Mouse (Mus musculus): ENCODE measurements around the gene Ccdc47. TPM values are rescaled to one million over a fixed set of nuclear protein-coding genes. Genes with fewer than 3 reads are reported as not detected.

Ccdc47 gene
- polyA plus RNA-seq, 1 experiment from 2014 or later: 91.5 TPM

- Histone ChIP-seq H3K9ac (peak overlapping the region; percentile 52), H3K36me3 (peaks cover 6% of the 10 kb centered on the region; the same call in 1 of the 2 replicates), H3K4me3 (replicated peaks) (peak overlapping the region; percentile 80), H3K9me3 (no peaks in the 10 kb centered on the region), H3K4me2 (replicated peaks) (peak overlapping the region; percentile 81), H3K4me1 (replicated peaks) (0 out of 2 replicates have a peak, but pooled peaks cover 3% of the 10 kb centered on the region), H3K27me3 (replicated peaks) (no peaks in the 10 kb centered on the region), H3K27ac (peak overlapping the region; percentile 80)
- WGBS: 33% methylated on average over 3 of the region's 3 CpGs
- no peak for ATAC-seq
These were observed 22.0 kb downstream of the Ccdc47 start for GRCm38 (mm10) chr11:106194155-106194541.

- H3K9me3 ChIP-seq: no peaks in the 10 kb centered on the region
- WGBS: under 1% methylated on average over 44 of the region's 44 CpGs
- H3K4me3 ChIP-seq (replicated peaks): peak overlapping the region; percentile 80
- H3K36me3 ChIP-seq: peaks cover 6% of the 10 kb centered on the region; the same call in 1 of the 2 replicates
- H3K4me2 ChIP-seq (replicated peaks): peak overlapping the region; percentile 81
- peak; percentile 99 for ATAC-seq
- H3K4me1 ChIP-seq (replicated peaks): 0 out of 2 replicates have a peak, but pooled peaks cover 3% of the 10 kb centered on the region
- H3K9ac ChIP-seq: peak overlapping the region; percentile 74
- peak overlapping the region; percentile 81 for H3K27ac ChIP-seq
- no peaks in the 10 kb centered on the region for H3K27me3 ChIP-seq (replicated peaks)
These were observed 22.6 kb downstream of the Ccdc47 start for GRCm38 (mm10) chr11:106193371-106194154.

GRCm38 (mm10) chr11:106192657-106193370 lies 23.3 kb downstream of the Ccdc47 start:
- Histone ChIP-seq H3K27me3 (replicated peaks) (no peaks in the 10 kb centered on the region), H3K4me3 (replicated peaks) (peak overlapping the region; percentile 80), H3K27ac (peak overlapping the region; percentile 81), H3K9me3 (no peaks in the 10 kb centered on the region), H3K36me3 (0 out of 2 replicates have a peak, but pooled peaks cover 2% of the 10 kb centered on the region), H3K9ac (peak overlapping the region; percentile 74), H3K4me1 (replicated peaks) (0 out of 2 replicates have a peak, but pooled peaks cover 3% of the 10 kb centered on the region), H3K4me2 (replicated peaks) (peak overlapping the region; percentile 81)
- WGBS: 9% methylated on average over 19 of the region's 19 CpGs
- no peak for ATAC-seq

GRCm38 (mm10) chr11:106192241-106192640 lies 23.9 kb downstream of the Ccdc47 start:
- H3K4me1 ChIP-seq (replicated peaks): 0 out of 2 replicates have a peak, but pooled peaks cover 3% of the 10 kb centered on the region
- no peak overlapping the region for H3K27ac ChIP-seq
- H3K36me3 ChIP-seq: 0 out of 2 replicates have a peak, but pooled peaks cover 2% of the 10 kb centered on the region
- H3K4me2 ChIP-seq (replicated peaks): peak overlapping the region; percentile 81
- 78% methylated on average over 5 of the region's 5 CpGs for WGBS
- peak overlapping the region; percentile 80; the same call in 1 of the 2 replicates for H3K4me3 ChIP-seq (replicated peaks)
- no peaks in the 10 kb centered on the region for H3K9me3 ChIP-seq
- H3K27me3 ChIP-seq (replicated peaks): no peaks in the 10 kb centered on the region
- ATAC-seq: no peak
- no peak overlapping the region for H3K9ac ChIP-seq

GRCm38 (mm10) chr11:106191716-106192115 lies 24.4 kb downstream of the Ccdc47 start:
- ATAC-seq: no peak
- 96% methylated on average over 3 of the region's 3 CpGs for WGBS
- Histone ChIP-seq H3K27ac (no peak overlapping the region), H3K9ac (no peak overlapping the region), H3K9me3 (no peaks in the 10 kb centered on the region), H3K4me2 (replicated peaks) (no peak overlapping the region), H3K4me3 (replicated peaks) (no peak overlapping the region), H3K4me1 (replicated peaks) (0 out of 2 replicates have a peak, but pooled peaks cover 3% of the 10 kb centered on the region), H3K36me3 (0 out of 2 replicates have a peak, but pooled peaks cover 2% of the 10 kb centered on the region), H3K27me3 (replicated peaks) (no peaks in the 10 kb centered on the region)

GRCm38 (mm10) chr11:106187326-106187725 lies 28.8 kb downstream of the Ccdc47 start:
- 88% methylated on average over 4 of the region's 4 CpGs for WGBS
- no peaks in the 10 kb centered on the region for H3K36me3 ChIP-seq
- no peaks in the 10 kb centered on the region for H3K4me1 ChIP-seq (replicated peaks)
- no peaks in the 10 kb centered on the region for H3K9me3 ChIP-seq
- no peak overlapping the region for H3K9ac ChIP-seq
- H3K27ac ChIP-seq: no peak overlapping the region
- ATAC-seq: no peak
- no peak overlapping the region for H3K4me2 ChIP-seq (replicated peaks)
- H3K4me3 ChIP-seq (replicated peaks): no peak overlapping the region
- H3K27me3 ChIP-seq (replicated peaks): no peaks in the 10 kb centered on the region

GRCm38 (mm10) chr11:106180449-106180801 lies 35.7 kb downstream of the Ccdc47 start:
- Histone ChIP-seq H3K4me2 (replicated peaks) (no peak overlapping the region), H3K9ac (no peak overlapping the region), H3K27ac (no peak overlapping the region), H3K27me3 (replicated peaks) (no peaks in the 10 kb centered on the region), H3K36me3 (no peaks in the 10 kb centered on the region), H3K4me1 (replicated peaks) (no peaks in the 10 kb centered on the region), H3K9me3 (no peaks in the 10 kb centered on the region), H3K4me3 (replicated peaks) (no peak overlapping the region)
- no peak for ATAC-seq
- 79% methylated on average over 2 of the region's 2 CpGs for WGBS

- Histone ChIP-seq H3K9ac (no peak overlapping the region), H3K4me3 (replicated peaks) (no peak overlapping the region), H3K27ac (no peak overlapping the region), H3K36me3 (no peaks in the 10 kb centered on the region), H3K9me3 (no peaks in the 10 kb centered on the region), H3K4me2 (replicated peaks) (no peak overlapping the region), H3K4me1 (replicated peaks) (no peaks in the 10 kb centered on the region), H3K27me3 (replicated peaks) (no peaks in the 10 kb centered on the region)
- no peak for ATAC-seq
- 76% methylated on average over 7 of the region's 7 CpGs for WGBS
These were observed 36.3 kb downstream of the Ccdc47 start for GRCm38 (mm10) chr11:106179711-106180448.

- ATAC-seq: no peak
- H3K27me3 ChIP-seq (replicated peaks): no peaks in the 10 kb centered on the region
- no peaks in the 10 kb centered on the region for H3K4me1 ChIP-seq (replicated peaks)
- H3K4me2 ChIP-seq (replicated peaks): no peak overlapping the region
- no peak overlapping the region for H3K9ac ChIP-seq
- WGBS: 71% methylated on average over 5 of the region's 5 CpGs
- H3K27ac ChIP-seq: no peak overlapping the region
- H3K4me3 ChIP-seq (replicated peaks): no peak overlapping the region
- H3K9me3 ChIP-seq: no peaks in the 10 kb centered on the region
- no peaks in the 10 kb centered on the region for H3K36me3 ChIP-seq
These were observed 37.9 kb downstream of the Ccdc47 start for GRCm38 (mm10) chr11:106178036-106178782.

- no peaks in the 10 kb centered on the region for H3K27me3 ChIP-seq (replicated peaks)
- H3K9me3 ChIP-seq: no peaks in the 10 kb centered on the region
- no peaks in the 10 kb centered on the region for H3K4me1 ChIP-seq (replicated peaks)
- WGBS: 60% methylated on average over 5 of the region's 5 CpGs
- no peak for ATAC-seq
- no peaks in the 10 kb centered on the region for H3K36me3 ChIP-seq
- no peak overlapping the region for H3K9ac ChIP-seq
- no peak overlapping the region for H3K27ac ChIP-seq
- no peak overlapping the region for H3K4me3 ChIP-seq (replicated peaks)
- no peak overlapping the region for H3K4me2 ChIP-seq (replicated peaks)
These were observed 39.8 kb downstream of the Ccdc47 start for GRCm38 (mm10) chr11:106176372-106176771.

- no peaks in the 10 kb centered on the region for H3K27me3 ChIP-seq (replicated peaks)
- no peak for ATAC-seq
- 46% methylated on average over 3 of the region's 3 CpGs for WGBS
These were observed 41.1 kb downstream of the Ccdc47 start for GRCm38 (mm10) chr11:106175081-106175480.

More at GRCm38 (mm10) chr11:106175081-106175480, 41.1 kb downstream of the Ccdc47 start:
- Histone ChIP-seq H3K36me3 (no peaks in the 10 kb centered on the region), H3K9me3 (no peaks in the 10 kb centered on the region), H3K9ac (no peak overlapping the region), H3K27ac (no peak overlapping the region), H3K4me3 (replicated peaks) (no peak overlapping the region), H3K4me1 (replicated peaks) (no peaks in the 10 kb centered on the region), H3K4me2 (replicated peaks) (no peak overlapping the region)

All from intestine, embryonic 15.5 days (tissue).